Mouse (Mus musculus) myocyte (in vitro differentiated cells): ENCODE results near the gene Trpm4. TPM values are rescaled to one million over a fixed set of nuclear protein-coding genes. Genes with fewer than 3 reads are reported as not detected.

Source experiments
- H3K27me3 ChIP-seq: one replicate; pipeline ENCODE4 v1.6.1; 2011; ENCODE audit not compliant: control insufficient read depth, insufficient read depth, insufficient read length
- H3K36me3 ChIP-seq: one replicate; pipeline ENCODE4 v1.6.1; 2011; ENCODE audit not compliant: control insufficient read depth, insufficient read depth
- H3K4me2 ChIP-seq: one replicate; pipeline ENCODE4 v1.6.1; 2011; ENCODE audit warnings: low read depth, control low read depth
- H3K4me3 ChIP-seq: one replicate; pipeline ENCODE4 v1.5.1; 2011; ENCODE audit warnings: mild to moderate bottlenecking, control low read depth, moderate library complexity
- H3K79me2 ChIP-seq: one replicate; pipeline ENCODE4 v1.6.1; 2011; ENCODE audit not compliant: control insufficient read depth, insufficient read depth
- H3ac ChIP-seq: one replicate; pipeline ENCODE4 v1.6.1; 2011; ENCODE audit not compliant: control insufficient read depth, insufficient read length
- CEBPB ChIP-seq: IDR thresholded peaks from 2 replicates; pipeline ENCODE4 v1.6.1; 2011; ENCODE audit warnings: mild to moderate bottlenecking, moderate library complexity; ENCODE audit not compliant: poor library complexity, insufficient read depth, severe bottlenecking
- E2F4 ChIP-seq: IDR thresholded peaks from one replicate; pipeline ENCODE4 v1.6.1; 2011; ENCODE audit warnings: mild to moderate bottlenecking, control low read depth, moderate library complexity; ENCODE audit not compliant: insufficient read depth
- MAX ChIP-seq: IDR thresholded peaks from one replicate; pipeline ENCODE4 v1.6.1; 2011; ENCODE audit warnings: low read depth, mild to moderate bottlenecking, control low read depth
- MYOD1 ChIP-seq, 3 experiments: IDR thresholded peaks; one replicate each; pipeline ENCODE4 v1.6.1; 2011; ENCODE audit warnings: control low read depth in 2 of 3, low read depth in 2 of 3, mild to moderate bottlenecking in 2 of 3, moderate library complexity in 1 of 3; ENCODE audit not compliant: insufficient read length in 2 of 3, control insufficient read depth in 1 of 3
- MYOG ChIP-seq, 3 experiments: IDR thresholded peaks; one replicate each; pipeline ENCODE4 v1.6.1; 2011; ENCODE audit warnings: control low read depth in 2 of 3, low read depth in 2 of 3, mild to moderate bottlenecking in 2 of 3; ENCODE audit not compliant: insufficient read length in 2 of 3, control insufficient read depth in 1 of 3, insufficient read depth in 1 of 3
- POLR2A ChIP-seq: IDR thresholded peaks from one replicate; pipeline ENCODE4 v1.6.1; 2011; ENCODE audit warnings: low read depth, mild to moderate bottlenecking, control low read depth, moderate library complexity; ENCODE audit not compliant: insufficient read length
- POLR2AphosphoS2 ChIP-seq: IDR thresholded peaks from one replicate; pipeline ENCODE4 v1.6.1; 2011; ENCODE audit warnings: low read depth, control low read depth; ENCODE audit not compliant: insufficient read length
- REST ChIP-seq: IDR thresholded peaks from one replicate; pipeline ENCODE4 v1.6.1; 2011; ENCODE audit warnings: mild to moderate bottlenecking, control low read depth, moderate library complexity; ENCODE audit not compliant: insufficient read depth, insufficient read length
- SRF ChIP-seq: IDR thresholded peaks from one replicate; pipeline ENCODE4 v1.6.1; 2011; ENCODE audit warnings: low read depth; ENCODE audit not compliant: control insufficient read depth, insufficient read length
- TCF12 ChIP-seq: IDR thresholded peaks from one replicate; pipeline ENCODE4 v1.6.1; 2011; ENCODE audit warnings: mild to moderate bottlenecking, control low read depth; ENCODE audit not compliant: poor library complexity, insufficient read depth, severe bottlenecking
- TCF3 ChIP-seq: IDR thresholded peaks from one replicate; pipeline ENCODE4 v1.6.1; 2011; ENCODE audit warnings: low read depth, control low read depth; ENCODE audit not compliant: insufficient read length
- USF1 ChIP-seq: IDR thresholded peaks from one replicate; pipeline ENCODE4 v1.6.1; 2011; ENCODE audit warnings: low read depth, mild to moderate bottlenecking, control low read depth, moderate library complexity
- polyA plus RNA-seq: library from polyadenylated mRNA; unstranded; fragments of >200 nt; fragmentation: generic; extraction: Trizol; gene quantifications from one replicate; pipeline ENCODE4 v1.2.1, GENCODE M21; 2012; ENCODE audit warnings: missing spikeins

Gene Trpm4
- polyA plus RNA-seq, 1 experiment = 27.3 TPM

DNA sequence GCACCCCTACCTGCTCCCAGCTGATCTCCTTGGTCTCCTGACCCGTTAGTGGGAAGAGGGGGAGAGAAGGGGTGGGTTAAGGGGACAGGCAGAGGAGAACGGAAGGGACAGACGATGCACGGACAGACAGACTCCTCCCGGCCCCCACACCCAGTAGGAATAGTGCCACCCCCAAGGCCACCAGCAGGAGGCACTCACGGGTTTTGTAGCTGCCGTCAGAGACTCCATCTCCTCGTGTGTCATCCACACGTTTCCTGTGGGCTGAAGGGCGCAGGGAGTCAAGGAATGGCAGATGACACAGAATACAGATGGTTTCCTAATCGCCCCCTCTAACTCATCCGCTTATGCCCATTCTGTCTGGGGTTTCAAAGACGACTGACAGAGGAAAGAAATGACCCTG is 10.0 kb upstream of the Trpm4 start:
- Histone ChIP-seq H3K27me3 (no peaks in the 10 kb centered on the region), H3K4me2 (no peak overlapping the region), H3ac (no peak overlapping the region), H3K79me2 (no peaks in the 10 kb centered on the region), H3K4me3 (no peak overlapping the region), H3K36me3 (no peaks in the 10 kb centered on the region)
- TF ChIP-seq CEBPB = no peak
- no peak for TF ChIP-seq USF1
- TF ChIP-seq TCF12 = no peak
- no peak for TF ChIP-seq MYOG (IDR thresholded peaks at IDR 0.05; ENCODE audit: control insufficient read depth in 1 of 3, insufficient read depth in 1 of 3, insufficient read length in 2 of 3, low read depth in 2 of 3)
- no peak for TF ChIP-seq POLR2A
- TF ChIP-seq POLR2AphosphoS2 = no peak
- no peak for TF ChIP-seq SRF
- TF ChIP-seq E2F4 = no peak
- no peak for TF ChIP-seq TCF3
- TF ChIP-seq MYOD1 (IDR thresholded peaks at IDR 0.05; ENCODE audit: control insufficient read depth in 1 of 3, insufficient read length in 2 of 3, low read depth in 2 of 3) = no peak
- no peak for TF ChIP-seq MAX
- TF ChIP-seq REST = no peak

DNA sequence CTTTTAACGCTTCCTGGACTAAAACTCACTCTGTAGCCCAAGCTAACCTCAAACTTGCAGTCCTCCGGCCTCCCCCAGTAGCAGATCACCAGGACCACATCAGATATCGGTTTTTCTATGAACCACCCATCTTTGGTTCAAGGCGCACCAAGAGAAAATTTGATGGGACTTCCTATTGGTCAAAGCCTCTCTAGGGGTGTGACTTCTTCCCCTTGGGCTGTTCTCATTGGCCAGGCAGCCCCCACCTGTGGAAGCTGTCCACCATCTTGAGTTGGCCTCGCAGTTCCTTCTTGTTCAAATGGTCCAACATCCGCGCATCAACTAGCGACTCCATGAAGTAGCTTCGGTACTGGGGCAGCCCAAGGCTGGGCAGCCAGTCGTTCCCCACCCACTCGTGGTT is 8.5 kb upstream of the Trpm4 start:
- Histone ChIP-seq H3K36me3 (no peaks in the 10 kb centered on the region), H3K4me3 (no peak overlapping the region), H3K27me3 (no peaks in the 10 kb centered on the region), H3ac (no peak overlapping the region), H3K79me2 (no peaks in the 10 kb centered on the region), H3K4me2 (no peak overlapping the region)
- TF ChIP-seq TCF3 = no peak

DNA sequence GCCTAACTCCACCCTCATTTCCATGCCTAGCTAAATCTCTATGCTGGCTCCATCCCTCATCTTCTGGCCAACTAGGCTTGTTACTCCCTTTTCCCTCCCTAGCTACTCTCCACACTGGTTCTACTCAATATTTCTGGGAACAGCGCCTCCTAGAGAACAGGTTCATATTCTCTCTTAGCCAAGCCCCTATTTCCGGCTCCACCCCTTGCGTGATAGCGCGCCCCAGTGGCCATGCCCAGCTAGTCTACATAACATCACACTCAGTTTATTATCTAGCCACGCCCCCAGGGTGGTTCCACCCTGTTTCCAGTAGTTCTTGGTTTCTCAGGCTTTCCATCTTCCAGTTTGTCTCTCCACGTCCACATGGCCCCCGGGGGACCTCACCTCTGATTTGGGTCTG is 7.7 kb upstream of the Trpm4 start:
- no peak overlapping the region for H3ac ChIP-seq
- H3K36me3 ChIP-seq = no peaks in the 10 kb centered on the region
- peak; percentile 21 for TF ChIP-seq SRF
- no peak for TF ChIP-seq POLR2AphosphoS2
- no peaks in the 10 kb centered on the region for H3K27me3 ChIP-seq
- H3K79me2 ChIP-seq = no peaks in the 10 kb centered on the region
- H3K4me3 ChIP-seq = peak overlapping the region; percentile 36
- H3K4me2 ChIP-seq = peak overlapping the region; percentile 100

DNA sequence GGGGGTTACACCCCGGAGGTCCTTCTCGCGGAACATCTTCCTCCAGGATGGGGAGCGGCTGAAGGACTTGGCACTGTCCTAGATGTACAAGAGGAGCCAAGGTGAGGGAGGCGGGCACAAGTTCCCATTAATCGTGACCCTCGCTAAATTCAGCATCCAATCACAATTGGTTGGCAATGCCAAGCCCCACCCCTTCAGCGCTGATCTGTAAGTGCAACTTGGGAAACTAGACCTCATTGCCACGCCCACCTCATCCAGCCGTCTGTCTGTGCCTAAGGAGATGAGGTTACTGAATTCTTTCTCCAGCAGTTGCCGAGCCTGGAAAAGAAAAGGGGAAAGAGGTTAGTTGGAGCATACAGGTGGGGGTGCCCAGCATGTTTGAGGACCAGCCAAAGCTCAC is 7.1 kb upstream of the Trpm4 start:
- H3ac ChIP-seq = no peak overlapping the region

DNA sequence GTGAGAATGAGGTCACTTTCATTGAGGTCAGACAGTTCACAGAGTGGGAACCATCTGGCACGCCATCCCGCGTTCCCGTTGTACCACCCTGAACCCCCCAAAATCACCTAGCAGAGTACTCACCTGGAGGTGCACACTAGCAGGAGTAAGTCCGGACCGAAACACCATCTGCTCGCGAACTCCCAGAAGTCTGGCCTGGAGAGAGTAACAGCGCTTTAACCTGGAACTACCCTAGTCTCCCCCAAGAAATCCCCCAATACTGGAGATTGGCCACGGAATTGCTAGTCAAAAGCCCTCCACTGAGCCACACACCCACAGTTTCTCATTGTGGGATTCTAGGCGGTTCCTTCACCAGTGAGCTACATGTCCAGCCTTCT is 6.5 kb upstream of the Trpm4 start:
- Histone ChIP-seq H3K27me3 (no peaks in the 10 kb centered on the region), H3ac (peak overlapping the region; percentile 3), H3K4me2 (peak overlapping the region; percentile 100), H3K36me3 (no peaks in the 10 kb centered on the region), H3K4me3 (peak overlapping the region; percentile 36), H3K79me2 (no peaks in the 10 kb centered on the region)
- TF ChIP-seq TCF3 (no peak), POLR2AphosphoS2 (no peak), E2F4 (no peak), MYOG (IDR thresholded peaks at IDR 0.05; ENCODE audit: control insufficient read depth in 1 of 3, insufficient read depth in 1 of 3, insufficient read length in 2 of 3, low read depth in 2 of 3) (no peak), MAX (no peak), TCF12 (no peak), SRF (no peak)

More for the DNA sequence above, 7.1 kb upstream of the Trpm4 start:
- Histone ChIP-seq H3K4me3 (peak overlapping the region; percentile 36), H3K79me2 (no peaks in the 10 kb centered on the region), H3K27me3 (no peaks in the 10 kb centered on the region), H3K36me3 (no peaks in the 10 kb centered on the region), H3K4me2 (peak overlapping the region; percentile 100)
- TF ChIP-seq POLR2AphosphoS2 (peak; percentile 62), MYOG (IDR thresholded peaks at IDR 0.05; ENCODE audit: control insufficient read depth in 1 of 3, insufficient read depth in 1 of 3, insufficient read length in 2 of 3, low read depth in 2 of 3) (no peak), POLR2A (peak; percentile 31), CEBPB (no peak), TCF3 (no peak)

DNA sequence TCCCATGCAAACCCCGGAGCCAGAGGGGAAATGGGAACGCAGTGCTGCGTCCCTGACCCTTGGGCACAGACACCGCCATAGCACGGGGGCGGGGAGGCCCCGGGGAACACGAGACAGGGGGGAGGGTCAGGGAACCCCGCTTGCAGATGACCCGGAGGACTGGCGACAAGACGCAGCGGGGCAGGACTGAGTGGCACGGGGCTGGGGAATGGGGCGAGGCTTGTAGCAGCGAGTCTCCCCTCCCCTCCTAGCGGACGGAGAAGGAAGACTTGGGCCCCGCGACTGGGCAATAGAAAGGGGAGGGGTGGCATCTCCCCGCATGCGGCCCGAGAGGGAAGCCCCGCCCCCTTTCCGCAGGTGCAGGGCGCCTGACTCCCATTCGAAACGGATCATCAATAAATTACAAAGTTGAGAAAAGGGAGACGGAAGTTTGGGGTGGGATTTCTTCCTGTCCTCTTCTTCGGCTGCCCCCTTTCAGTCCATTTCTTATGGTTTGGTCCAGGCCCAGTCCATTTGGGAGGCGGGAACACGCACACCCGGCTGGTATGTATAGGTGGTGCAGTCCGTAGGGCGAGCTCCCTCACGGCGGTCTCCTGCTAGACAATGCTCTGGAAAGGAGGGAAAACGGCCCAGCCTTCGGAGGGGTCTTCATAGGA is 6.0 kb upstream of the Trpm4 start:
- peak overlapping the region; percentile 36 for H3K4me3 ChIP-seq
- no peaks in the 10 kb centered on the region for H3K27me3 ChIP-seq
- peak overlapping the region; percentile 3 for H3ac ChIP-seq
- TF ChIP-seq POLR2A = peak; percentile 95
- TF ChIP-seq TCF3 = no peak
- TF ChIP-seq REST = no peak
- no peak for TF ChIP-seq CEBPB
- peak; percentile 98 for TF ChIP-seq POLR2AphosphoS2
- TF ChIP-seq MAX = no peak
- no peak for TF ChIP-seq MYOG (IDR thresholded peaks at IDR 0.05; ENCODE audit: control insufficient read depth in 1 of 3, insufficient read depth in 1 of 3, insufficient read length in 2 of 3, low read depth in 2 of 3)
- no peak for TF ChIP-seq MYOD1 (IDR thresholded peaks at IDR 0.05; ENCODE audit: control insufficient read depth in 1 of 3, insufficient read length in 2 of 3, low read depth in 2 of 3)
- no peak for TF ChIP-seq SRF
- TF ChIP-seq E2F4 = no peak
- peak overlapping the region; percentile 100 for H3K4me2 ChIP-seq
- H3K79me2 ChIP-seq = no peaks in the 10 kb centered on the region
- no peaks in the 10 kb centered on the region for H3K36me3 ChIP-seq
